Mouse (Mus musculus) testis, postnatal 10 days (tissue): ENCODE measurements around the gene Dnaja3.

ENCODE experiments used
- DNase-seq: peaks from one replicate; pipeline ENCODE4 v3.0.0; 2021; ENCODE audit warnings: low spot score

Gene Dnaja3

GRCm38 (mm10) chr16:4643670-4644419 lies 4.1 kb downstream of the Dnaja3 start:
- DNase-seq = peak; percentile 88

- no peak for DNase-seq
These were observed 6.1 kb downstream of the Dnaja3 start for GRCm38 (mm10) chr16:4645867-4646266.

GRCm38 (mm10) chr16:4646831-4647230 lies 7.0 kb downstream of the Dnaja3 start:
- DNase-seq = peak; percentile 45

- peak; percentile 65 for DNase-seq
These were observed 7.9 kb downstream of the Dnaja3 start for GRCm38 (mm10) chr16:4647651-4648141.

GRCm38 (mm10) chr16:4648416-4649023 lies 8.7 kb downstream of the Dnaja3 start:
- DNase-seq = peak; percentile 45

- no peak for DNase-seq
These were observed 9.4 kb downstream of the Dnaja3 start for GRCm38 (mm10) chr16:4649211-4649610.

- peak; percentile 41 for DNase-seq
These were observed 9.9 kb downstream of the Dnaja3 start for GRCm38 (mm10) chr16:4649692-4650091.

- DNase-seq = no peak
These were observed 10.4 kb downstream of the Dnaja3 start for GRCm38 (mm10) chr16:4650161-4650560.

- DNase-seq = no peak
These were observed 11.3 kb downstream of the Dnaja3 start for GRCm38 (mm10) chr16:4651081-4651480.

- peak; percentile 44 for DNase-seq
These were observed 11.8 kb downstream of the Dnaja3 start for GRCm38 (mm10) chr16:4651624-4652023.

GRCm38 (mm10) chr16:4652707-4653416 lies 13.1 kb downstream of the Dnaja3 start:
- peak; percentile 43 for DNase-seq

- DNase-seq = peak; percentile 68
These were observed 14.9 kb downstream of the Dnaja3 start for GRCm38 (mm10) chr16:4654706-4655105.

- peak; percentile 78 for DNase-seq
These were observed 15.5 kb downstream of the Dnaja3 start for GRCm38 (mm10) chr16:4655251-4655734.

- peak; percentile 61 for DNase-seq
These were observed 16.2 kb downstream of the Dnaja3 start for GRCm38 (mm10) chr16:4655764-4656570.

- DNase-seq = no peak
These were observed 16.8 kb downstream of the Dnaja3 start for GRCm38 (mm10) chr16:4656571-4657081.

GRCm38 (mm10) chr16:4658781-4659245 lies 19.0 kb downstream of the Dnaja3 start:
- peak; percentile 77 for DNase-seq

GRCm38 (mm10) chr16:4659326-4659725 lies 19.5 kb downstream of the Dnaja3 start:
- DNase-seq = no peak

- DNase-seq = no peak
These were observed 21.8 kb downstream of the Dnaja3 start for GRCm38 (mm10) chr16:4661605-4662004.

- DNase-seq = no peak
These were observed 24.0 kb downstream of the Dnaja3 start for GRCm38 (mm10) chr16:4663806-4664205.

GRCm38 (mm10) chr16:4665726-4666125 lies 25.9 kb downstream of the Dnaja3 start:
- no peak for DNase-seq

- peak; percentile 95 for DNase-seq
These were observed 27.5 kb downstream of the Dnaja3 start for GRCm38 (mm10) chr16:4667190-4667808.
